ENCODE assay signal across 32 mouse cellular contexts in the genomic region with DNA sequence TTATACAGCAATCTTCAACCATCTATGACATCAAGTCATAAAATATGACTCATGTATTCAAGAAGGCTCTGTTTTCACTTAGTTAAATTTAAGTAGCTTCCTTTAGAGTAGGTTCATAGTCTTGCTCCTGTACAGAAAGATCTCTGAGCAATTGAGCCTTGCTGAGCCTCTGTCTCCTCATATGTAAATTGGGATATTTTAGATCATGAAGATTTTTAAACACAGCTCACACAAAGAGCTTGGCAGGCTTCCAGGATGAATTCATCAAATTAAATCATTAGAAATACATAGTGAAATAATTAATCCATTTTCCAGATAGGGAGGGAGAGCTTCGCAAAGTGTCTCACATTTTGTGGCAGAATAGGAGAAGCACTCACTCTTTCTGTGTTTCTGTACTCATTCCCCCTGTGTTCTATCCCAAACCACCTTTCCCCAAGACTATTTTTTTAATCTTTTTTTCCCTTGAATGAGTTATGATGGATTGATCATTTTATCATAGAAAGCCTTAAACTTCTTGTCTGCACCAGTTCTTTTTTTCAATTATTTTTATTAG.
A peak's percentile ranks its signal among the peaks of the same experiment; 100 is the strongest.
DNase-seq lines count a peak whose midpoint lies in the region; ATAC-seq and TF ChIP-seq lines count a peak whose summit lies in the region.
"Had no signal": no experiment of that assay in that cellular context is flagged by ENCODE, and none has a peak within 500 bp of the region (broad histone marks: within the 10 kb centered on the region; RNA-seq: fewer than 3 reads in every experiment).

No protein-coding gene starts in this region.

- no peak overlapping the region for H3K4me3 ChIP-seq in forebrain, embryonic 13.5 days
- no peak overlapping the region for H3K4me3 ChIP-seq in forebrain, embryonic 11.5 days (ENCODE audit: low read depth, low read length)
- no peak overlapping the region for H3K4me3 ChIP-seq in layer of hippocampus, adult 2 months
- H3K4me3 ChIP-seq in midbrain, embryonic 16.5 days (ENCODE audit: low read depth, low read length) = no peak overlapping the region
- no peak overlapping the region for H3K4me3 ChIP-seq in midbrain, embryonic 10.5 days
- H3K4me3 ChIP-seq: erythroblast, embryonic 14.5 days; heart, embryonic 10.5 days; hindbrain, embryonic 12.5 days; intestine, embryonic 15.5 days had no signal

- ATAC-seq in forebrain, embryonic 13.5 days = peak; percentile 54; the same call in 1 of the 2 replicates
- no peak for ATAC-seq in forebrain, embryonic 11.5 days (replicated peaks; ENCODE audit: low FRiP score)
- ATAC-seq in midbrain, embryonic 16.5 days = 0 out of 2 replicates have a peak, but pooled peaks have one; percentile 48
- ATAC-seq: hindbrain, postnatal 0 days; intestine, embryonic 15.5 days had no signal

- H3K4me1 ChIP-seq in forebrain, embryonic 13.5 days = peaks cover 17% of the 10 kb centered on the region
- peaks cover 4% of the 10 kb centered on the region; the same call in 1 of the 2 replicates for H3K4me1 ChIP-seq in forebrain, embryonic 11.5 days (replicated peaks; ENCODE audit: control insufficient read depth, insufficient read depth, low read length)
- H3K4me1 ChIP-seq in midbrain, embryonic 16.5 days (ENCODE audit: control insufficient read depth, insufficient read depth, low read length) = no peaks in the 10 kb centered on the region
- peaks cover 28% of the 10 kb centered on the region for H3K4me1 ChIP-seq in midbrain, embryonic 10.5 days
- H3K4me1 ChIP-seq: heart, embryonic 10.5 days; intestine, embryonic 15.5 days had no signal

- no peaks in the 10 kb centered on the region for H3K9me3 ChIP-seq in forebrain, embryonic 13.5 days (replicated peaks)
- no peaks in the 10 kb centered on the region for H3K9me3 ChIP-seq in forebrain, embryonic 11.5 days (ENCODE audit: control insufficient read depth, low read length)
- H3K9me3 ChIP-seq in midbrain, embryonic 16.5 days (replicated peaks; ENCODE audit: control insufficient read depth, low read length, poor library complexity, severe bottlenecking) = no peaks in the 10 kb centered on the region
- no peaks in the 10 kb centered on the region for H3K9me3 ChIP-seq in midbrain, embryonic 10.5 days (replicated peaks)
- H3K9me3 ChIP-seq: heart, embryonic 10.5 days; hindbrain, embryonic 12.5 days; intestine, embryonic 15.5 days had no signal

- H3K36me3 ChIP-seq in forebrain, embryonic 13.5 days (ENCODE audit: poor library complexity, severe bottlenecking) = no peaks in the 10 kb centered on the region
- no peaks in the 10 kb centered on the region for H3K36me3 ChIP-seq in forebrain, embryonic 11.5 days (ENCODE audit: control insufficient read depth, insufficient read depth, low read length)
- H3K36me3 ChIP-seq in midbrain, embryonic 16.5 days (ENCODE audit: control insufficient read depth, insufficient read depth, low read length) = no peaks in the 10 kb centered on the region
- H3K36me3 ChIP-seq in midbrain, embryonic 10.5 days = peaks cover 5% of the 10 kb centered on the region
- H3K36me3 ChIP-seq: G1E; heart, embryonic 10.5 days; hindbrain, embryonic 12.5 days; intestine, embryonic 15.5 days had no signal

- no peak for TF ChIP-seq CTCF in layer of hippocampus, adult 2 months (conservative IDR thresholded peaks at IDR 0.05)

- no peak overlapping the region for H3K27ac ChIP-seq in forebrain, embryonic 13.5 days
- no peak overlapping the region for H3K27ac ChIP-seq in forebrain, embryonic 11.5 days (ENCODE audit: low read depth, low read length)
- H3K27ac ChIP-seq in layer of hippocampus, adult 2 months = no peak overlapping the region
- H3K27ac ChIP-seq in midbrain, embryonic 16.5 days (ENCODE audit: low read length) = no peak overlapping the region
- H3K27ac ChIP-seq in midbrain, embryonic 10.5 days (replicated peaks) = no peak overlapping the region
- H3K27ac ChIP-seq: heart, embryonic 10.5 days; hindbrain, embryonic 12.5 days; hindbrain, postnatal 0 days; intestine, embryonic 15.5 days; kidney, postnatal 0 days; liver, embryonic 14.5 days; macrophage; stomach, postnatal 0 days had no signal

- H3K4me2 ChIP-seq in forebrain, embryonic 13.5 days = no peak overlapping the region
- H3K4me2 ChIP-seq in forebrain, embryonic 11.5 days (ENCODE audit: low read depth, low read length, severe bottlenecking) = no peak overlapping the region
- H3K4me2 ChIP-seq in midbrain, embryonic 16.5 days (ENCODE audit: low read length) = no peak overlapping the region
- H3K4me2 ChIP-seq: hindbrain, embryonic 12.5 days; intestine, embryonic 15.5 days had no signal

- H3K27me3 ChIP-seq in forebrain, embryonic 13.5 days = 0 out of 2 replicates have a peak, but pooled peaks cover 5% of the 10 kb centered on the region
- H3K27me3 ChIP-seq in forebrain, embryonic 11.5 days (ENCODE audit: control insufficient read depth, insufficient read depth, low read length) = peaks cover 2% of the 10 kb centered on the region; the same call in 1 of the 2 replicates
- peaks cover 3% of the 10 kb centered on the region; the same call in 1 of the 2 replicates for H3K27me3 ChIP-seq in midbrain, embryonic 16.5 days (ENCODE audit: control insufficient read depth, insufficient read depth, low read depth, low read length)
- peaks cover 93% of the 10 kb centered on the region for H3K27me3 ChIP-seq in midbrain, embryonic 10.5 days (ENCODE audit: low read depth, poor library complexity, severe bottlenecking)
- H3K27me3 ChIP-seq: hindbrain, embryonic 12.5 days; intestine, embryonic 15.5 days had no signal

- H3K9ac ChIP-seq in forebrain, embryonic 13.5 days = no peak overlapping the region
- H3K9ac ChIP-seq in forebrain, embryonic 11.5 days (ENCODE audit: low read length) = no peak overlapping the region
- H3K9ac ChIP-seq in midbrain, embryonic 16.5 days (ENCODE audit: low read depth, low read length) = no peak overlapping the region
- H3K9ac ChIP-seq: hindbrain, embryonic 12.5 days; intestine, embryonic 15.5 days; liver, embryonic 14.5 days had no signal

- WGBS in forebrain, embryonic 13.5 days = 60% methylated on average over 1 of the region's 1 CpGs
- 89% methylated on average over 1 of the region's 1 CpGs for WGBS in forebrain, embryonic 11.5 days
- WGBS in midbrain, embryonic 16.5 days = 69% methylated on average over 1 of the region's 1 CpGs
- WGBS in midbrain, embryonic 10.5 days = 94% methylated on average over 1 of the region's 1 CpGs

- DNase-seq in forebrain, embryonic 11.5 days (ENCODE audit: low spot score) = no peak
- DNase-seq in layer of hippocampus, adult 2 months (ENCODE audit: low spot score in 2 of 2) = peak; percentile 21 to 47
- no peak for DNase-seq in layer of hippocampus, postnatal 25 days (ENCODE audit: extremely low spot score in 1 of 2, low spot score in 1 of 2)
- DNase-seq in midbrain, embryonic 10.5 days (ENCODE audit: low spot score) = no peak
- DNase-seq in ovary, postnatal 10 days (ENCODE audit: low spot score) = no peak
- DNase-seq in thymus, postnatal 14 days = no peak
- DNase-seq: adrenal gland, adult 8-10 months; cerebellum, adult 11-12 months; cerebellum, postnatal 14 days; gastrocnemius, postnatal 14 days; heart, postnatal 36 days; kidney, adult 8-10 months; kidney, postnatal 4 days; liver; lung, adult 2 months; lung, postnatal 10 days; retina, postnatal 1 day; spleen, adult 18-20 months; thymus, adult 18-20 months; thymus, postnatal 36 days had no signal

Comparison
In these comparisons a context has a peak if more than half of its experiments do, and no peak if none do; other contexts are left out.
1. DNase-seq: peak in layer of hippocampus, adult 2 months (2 of 2); none in forebrain, embryonic 11.5 days (single experiment), layer of hippocampus, postnatal 25 days (0 of 2), midbrain, embryonic 10.5 days (single experiment), ovary, postnatal 10 days (single experiment) and thymus, postnatal 14 days (single experiment).